Comparison of ENCODE assay signal across 8 mouse cellular contexts in the genomic region with DNA sequence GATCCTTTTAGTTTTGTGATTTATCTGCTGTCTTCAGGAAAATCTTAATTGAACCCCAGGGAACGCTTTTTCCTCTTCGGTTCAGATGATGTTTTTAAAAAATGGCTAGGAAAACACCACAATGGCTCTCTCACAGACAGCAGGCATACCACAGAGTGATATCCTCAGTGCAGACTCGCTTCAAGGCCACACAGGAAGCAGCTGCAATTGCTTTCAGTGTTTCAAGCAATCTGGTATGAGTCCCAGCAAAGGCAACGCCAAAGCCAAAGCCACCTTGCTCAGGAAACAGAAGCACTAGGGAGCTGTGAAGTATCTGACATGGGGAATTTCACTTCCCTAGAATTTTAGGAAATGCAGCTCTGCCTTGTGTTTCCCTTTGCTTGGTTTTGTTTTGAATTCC. TPM values are rescaled to one million over a fixed set of nuclear protein-coding genes. Genes with fewer than 3 reads are reported as not detected.
DNase-seq lines count a peak whose midpoint lies in the region; ATAC-seq and TF ChIP-seq lines count a peak whose summit lies in the region.

No protein-coding gene starts in this region.

- WGBS in liver, embryonic 11.5 days: 24% methylated on average over 4 of the region's 4 CpGs

- no peak overlapping the region for H3K4me2 ChIP-seq in liver, embryonic 11.5 days

- DNase-seq in liver: peak; percentile 10
- DNase-seq in liver, embryonic 11.5 days (ENCODE audit: low spot score): no peak
- peak; percentile 44 for DNase-seq in brain, embryonic 14.5 days (ENCODE audit: low read depth)
- peak; percentile 30 for DNase-seq in kidney, adult 18-20 months
- DNase-seq in spleen, postnatal 10 days (ENCODE audit: low spot score in 2 of 2): no peak
- DNase-seq in right cerebral cortex, postnatal 36 days (ENCODE audit: low spot score in 2 of 2): no peak

- H3K36me3 ChIP-seq in liver, embryonic 11.5 days (ENCODE audit: control insufficient read depth, insufficient read depth, low read length): no peaks in the 10 kb centered on the region

- TF ChIP-seq POLR2A in brain, embryonic 14.5 days (IDR thresholded peaks at IDR 0.05; ENCODE audit: borderline replicate concordance, extremely low read depth, insufficient read depth, insufficient read length, poor library complexity, severe bottlenecking): no peak

- no peak overlapping the region for H3K27ac ChIP-seq in liver, embryonic 11.5 days (ENCODE audit: low read depth, low read length)

- H3K9me3 ChIP-seq in liver, embryonic 11.5 days (ENCODE audit: control insufficient read depth, low read length): no peaks in the 10 kb centered on the region

- no peaks in the 10 kb centered on the region for H3K4me1 ChIP-seq in liver, embryonic 11.5 days (replicated peaks; ENCODE audit: control insufficient read depth, insufficient read depth, low read length)

- no peak overlapping the region for H3K9ac ChIP-seq in liver, embryonic 11.5 days (ENCODE audit: low read depth, low read length)

- ATAC-seq in liver, embryonic 11.5 days (replicated peaks; ENCODE audit: low FRiP score): no peak
- peak; percentile 94 for ATAC-seq in granulocyte monocyte progenitor cell, adult 5-6 weeks (replicated peaks; ENCODE audit: poor library complexity, severe bottlenecking)
- ATAC-seq in megakaryocyte progenitor cell, adult 5-6 weeks (replicated peaks; ENCODE audit: poor library complexity): peak; percentile 96

- no peaks in the 10 kb centered on the region for H3K27me3 ChIP-seq in liver, embryonic 11.5 days (replicated peaks; ENCODE audit: control insufficient read depth, insufficient read depth, low read length)

- TF ChIP-seq CTCF in brain, embryonic 14.5 days (IDR thresholded peaks at IDR 0.05; ENCODE audit: borderline replicate concordance, extremely low read depth, insufficient read depth, insufficient read length): no peak

- H3K4me3 ChIP-seq in liver, embryonic 11.5 days (ENCODE audit: low read depth, low read length): no peak overlapping the region

RNA-seq across cellular contexts. Expression of gene Abca1, which starts 27.4 kb away (rescaled TPM):
- polyA plus RNA-seq in liver, embryonic 11.5 days (2014; fragmentation: Nextera tagmentation; extraction: Ambion mirVana): 16.3 and 17.5 TPM in 2 replicates
- 9.1 and 15.9 TPM in 2 replicates for polyA plus RNA-seq in brain, embryonic 14.5 days (2012; rRNA removed)
- total RNA-seq in granulocyte monocyte progenitor cell, adult 5-6 weeks (2014; fragmentation: Nextera tagmentation): 0.49 and 2.6 TPM in 2 replicates
- total RNA-seq in granulocyte monocyte progenitor cell, adult 5-6 weeks (2017): 2.2 and 3.8 TPM in 2 replicates
- total RNA-seq in megakaryocyte progenitor cell, adult 5-6 weeks (2015): 1.2 and 1.8 TPM in 2 replicates
- 1.8 and 1.9 TPM in 2 replicates for total RNA-seq in megakaryocyte progenitor cell, adult 5-6 weeks (2017)

Comparison
In these comparisons a context has a peak if more than half of its experiments do, and no peak if none do; other contexts are left out.
1. DNase-seq: peak in liver (single experiment), brain, embryonic 14.5 days (single experiment) and kidney, adult 18-20 months (single experiment); none in liver, embryonic 11.5 days (single experiment), spleen, postnatal 10 days (0 of 2) and right cerebral cortex, postnatal 36 days (0 of 2).